Mouse (Mus musculus): ENCODE measurements around the gene 1810049J17Rik. TPM values are rescaled to one million over a fixed set of nuclear protein-coding genes. Genes with fewer than 3 reads are reported as not detected.
"Not testable (repeated sequence)": the region's sequence is repeated elsewhere in the genome, so short reads cannot be mapped to it uniquely, and the experiment has no call there.

1810049J17Rik gene
- total RNA-seq (2015) (not detected in 2 replicates), total RNA-seq (2017) (not detected in 2 replicates)

DNA sequence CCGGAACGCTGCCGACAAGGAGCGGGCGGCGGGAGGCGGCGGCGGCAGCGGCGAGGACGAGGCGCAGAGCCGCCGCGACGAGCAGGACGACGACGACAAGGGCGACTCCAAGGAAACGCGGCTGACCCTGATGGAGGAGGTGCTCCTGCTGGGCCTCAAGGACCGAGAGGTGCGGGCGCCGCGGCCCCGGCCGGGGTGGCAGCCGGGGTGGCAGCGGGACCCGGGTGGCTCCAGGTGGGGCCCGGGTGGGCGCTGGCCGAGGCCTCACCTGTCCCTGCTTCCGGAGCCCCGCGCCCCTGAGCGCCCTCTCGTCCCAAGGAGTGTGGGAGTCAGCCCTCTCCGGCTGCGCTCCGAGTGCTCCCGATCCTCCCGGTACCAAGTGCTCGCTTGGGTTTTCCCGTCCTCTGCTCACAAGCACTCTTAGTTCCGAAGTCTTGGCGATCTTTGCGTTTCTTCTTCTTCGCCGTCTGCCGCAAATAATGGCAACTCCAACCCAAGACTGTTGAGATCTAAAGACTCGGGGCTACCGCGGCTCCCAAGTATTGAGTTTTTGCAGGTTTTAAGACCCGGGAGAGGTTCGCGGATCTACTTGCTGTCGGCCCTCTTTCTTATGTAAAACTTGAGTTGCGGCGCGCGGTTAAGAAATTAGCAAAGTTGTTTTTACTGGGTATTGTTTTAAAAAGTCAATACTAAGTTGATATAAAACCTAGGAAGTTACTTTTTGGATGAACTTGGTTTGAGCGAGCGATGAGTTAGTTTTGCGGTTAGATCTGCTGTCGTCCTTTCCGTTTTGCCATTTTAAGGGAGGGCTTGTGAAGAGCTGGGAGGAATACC lies at the start of gene 1810049J17Rik:
Gene 1810049J17Rik (minus strand): TSS at position 112 of the 834 bp plus-strand sequence.
- peak; percentile 20 for ATAC-seq (ENCODE audit: poor library complexity, severe bottlenecking)

DNA sequence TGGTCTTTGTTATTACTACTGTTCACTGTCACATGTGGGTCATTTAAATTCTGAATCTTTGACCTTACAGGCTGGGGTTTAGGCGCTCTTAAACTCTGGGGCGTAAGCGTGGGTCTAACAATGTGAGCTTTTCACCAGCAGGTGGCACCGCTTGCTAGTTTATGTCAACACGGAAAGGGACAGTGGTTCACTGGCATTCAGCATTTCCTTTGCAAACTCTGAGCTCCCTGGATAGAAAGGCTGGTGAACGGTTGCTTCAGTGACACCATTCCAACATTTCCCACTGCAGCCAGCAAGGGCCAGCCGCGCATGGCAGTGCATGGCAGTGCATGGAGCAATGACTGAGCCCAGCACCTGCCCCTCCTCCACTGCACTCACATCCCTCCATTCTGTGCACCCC lies 49.5 kb upstream of the 1810049J17Rik start:
- ATAC-seq (ENCODE audit: poor library complexity, severe bottlenecking): peak; percentile 63

DNA sequence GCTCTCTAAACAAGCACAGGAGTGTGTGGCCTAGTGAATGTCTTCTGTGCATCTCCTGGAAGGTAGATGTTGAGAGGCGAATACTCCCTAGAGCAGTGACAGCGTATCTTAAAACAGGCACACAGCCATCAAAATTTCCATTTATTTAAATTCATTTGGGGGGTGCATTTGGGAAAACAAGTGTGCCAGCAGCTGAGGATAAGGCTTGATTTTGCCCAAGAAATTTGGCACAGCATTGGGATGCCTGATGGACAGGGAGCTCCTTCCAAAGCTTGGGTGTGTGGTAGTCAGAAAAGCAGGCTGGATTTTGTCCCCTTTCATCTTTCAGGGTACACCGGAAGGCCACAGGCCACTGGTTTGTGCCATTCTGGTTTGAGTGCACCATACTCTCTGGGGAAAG lies 48.4 kb upstream of the 1810049J17Rik start:
- ATAC-seq (ENCODE audit: poor library complexity, severe bottlenecking): no peak

DNA sequence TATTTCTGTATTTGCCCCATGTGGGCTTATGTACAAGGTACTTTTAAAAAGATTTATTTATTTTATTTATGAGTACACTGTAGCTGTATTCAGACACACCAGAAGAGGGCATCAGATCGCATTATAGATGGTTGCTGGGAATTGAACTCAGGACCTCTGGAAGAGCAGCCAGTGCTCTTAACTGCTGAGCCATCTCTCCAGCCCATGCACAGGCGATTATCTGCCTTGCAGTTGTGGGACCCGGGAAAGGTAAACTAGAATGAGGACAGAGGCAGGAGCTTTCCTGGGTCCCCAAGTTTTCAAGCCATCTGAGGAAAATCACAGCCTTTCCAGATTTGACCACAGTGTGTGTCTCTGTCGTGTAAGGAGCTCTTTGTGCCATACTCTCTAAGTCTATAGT lies 47.2 kb upstream of the 1810049J17Rik start:
- ATAC-seq (ENCODE audit: poor library complexity, severe bottlenecking): no peak

DNA sequence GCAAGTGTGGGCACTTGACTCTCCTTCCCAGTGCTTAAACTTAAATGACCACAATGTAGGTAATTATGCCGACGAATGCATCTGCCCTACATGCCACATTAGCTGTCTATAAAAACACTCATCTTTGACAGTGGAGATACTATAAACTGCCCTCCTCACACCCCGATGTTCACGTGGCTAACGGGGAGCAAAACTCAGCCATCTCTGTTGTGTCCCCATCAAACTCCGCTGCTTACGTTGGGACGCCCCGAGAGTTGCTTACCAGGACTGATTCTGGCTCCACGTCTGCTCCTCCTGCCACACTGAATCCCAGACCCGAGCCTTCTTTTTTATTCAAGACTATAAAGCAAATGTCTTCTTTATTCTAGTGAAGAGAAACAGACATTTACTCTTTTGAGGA lies 46.7 kb upstream of the 1810049J17Rik start:
- ATAC-seq (ENCODE audit: poor library complexity, severe bottlenecking): no peak

DNA sequence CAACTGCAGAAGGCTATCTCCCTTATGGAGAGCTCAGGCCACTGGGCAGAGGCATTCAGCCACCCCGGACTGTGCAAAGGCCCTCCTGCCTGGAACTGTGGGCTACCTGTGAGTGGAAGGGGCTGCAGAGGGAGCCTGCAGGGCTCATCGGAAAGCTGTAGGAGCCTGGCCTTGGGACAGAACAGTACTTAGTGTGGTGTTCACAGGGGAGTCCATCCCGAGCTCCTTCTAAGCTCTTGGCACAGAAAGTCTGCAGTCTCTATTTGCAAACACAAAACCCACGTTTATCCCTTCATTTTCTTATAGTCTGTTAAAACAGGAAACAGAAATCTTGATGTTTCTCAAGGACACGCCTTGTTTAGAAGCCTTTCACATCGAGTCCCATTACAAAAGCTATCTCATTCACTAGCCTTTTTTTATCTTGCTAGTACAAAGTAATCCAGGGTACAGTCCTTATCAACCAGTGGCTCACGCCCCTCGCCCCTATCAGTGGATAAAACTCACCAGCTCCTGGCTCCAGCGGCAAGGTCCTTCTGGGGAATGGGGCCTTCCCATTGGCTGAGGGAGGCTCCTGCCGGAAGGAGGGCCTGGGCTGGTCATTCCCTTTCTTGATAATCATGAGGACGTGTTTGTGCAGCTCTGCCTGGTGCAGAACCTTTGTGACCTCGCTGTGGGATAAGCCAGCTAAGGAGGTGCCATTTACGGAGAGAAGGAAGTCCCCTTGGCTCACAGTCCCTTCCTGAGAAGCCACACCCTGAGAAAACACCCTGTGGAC lies 45.8 kb upstream of the 1810049J17Rik start:
- 0 out of 2 replicates have a peak, but pooled peaks have one; percentile 11 for ATAC-seq (ENCODE audit: poor library complexity, severe bottlenecking)

DNA sequence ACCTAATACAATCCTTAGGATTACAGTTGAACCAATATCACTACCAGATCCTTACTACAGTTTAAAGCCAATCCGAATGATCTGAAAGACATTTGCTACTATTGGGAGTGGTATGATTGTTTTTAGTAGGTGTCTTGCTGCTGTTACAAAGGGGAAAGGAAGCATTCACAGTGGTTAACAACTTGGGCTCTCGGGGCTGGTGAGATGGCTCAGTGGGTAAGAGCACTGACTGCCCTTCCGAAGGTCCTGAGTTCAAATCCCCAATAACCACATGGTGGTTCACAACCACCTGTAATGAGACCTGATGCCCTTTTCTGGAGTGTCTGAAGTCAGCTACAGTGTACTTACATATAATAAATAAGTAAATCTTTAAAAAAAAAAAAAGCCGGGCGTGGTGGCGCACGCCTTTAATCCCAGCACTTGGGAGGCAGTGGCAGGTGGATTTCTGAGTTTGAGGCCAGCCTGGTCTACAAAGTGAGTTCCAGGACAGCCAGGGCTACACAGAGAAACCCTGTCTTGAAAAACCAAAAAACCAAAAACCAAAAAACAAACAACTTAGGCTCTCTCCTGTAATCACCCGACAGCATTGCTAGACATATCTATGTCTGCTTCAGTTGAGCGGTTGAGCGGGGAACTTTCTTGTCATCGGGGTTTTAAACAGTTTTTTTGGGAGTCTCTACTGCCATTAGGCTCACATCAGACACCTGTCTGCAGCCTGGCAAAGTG lies 45.0 kb upstream of the 1810049J17Rik start:
- not testable (repeated sequence) for ATAC-seq (ENCODE audit: poor library complexity, severe bottlenecking)

DNA sequence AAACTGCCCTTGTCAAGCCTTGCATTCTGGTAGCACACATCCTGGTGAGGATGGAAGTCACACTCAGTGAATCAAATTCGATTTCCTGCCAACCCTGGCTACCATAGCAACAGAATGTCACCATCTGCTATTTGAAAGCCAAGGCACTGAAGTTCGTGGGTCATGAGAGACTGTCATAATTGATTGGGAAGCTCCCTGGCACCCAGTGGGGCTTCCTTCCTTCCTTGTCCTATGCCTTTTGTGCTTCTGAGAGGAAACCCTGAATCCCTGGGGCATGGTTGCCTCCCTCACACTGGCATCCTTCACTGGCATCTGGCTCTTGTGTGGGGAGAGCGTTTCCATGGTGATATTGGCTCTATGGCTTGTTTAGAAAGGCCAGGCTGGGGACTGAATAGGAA lies 44.4 kb upstream of the 1810049J17Rik start:
- no peak for ATAC-seq (ENCODE audit: poor library complexity, severe bottlenecking)

DNA sequence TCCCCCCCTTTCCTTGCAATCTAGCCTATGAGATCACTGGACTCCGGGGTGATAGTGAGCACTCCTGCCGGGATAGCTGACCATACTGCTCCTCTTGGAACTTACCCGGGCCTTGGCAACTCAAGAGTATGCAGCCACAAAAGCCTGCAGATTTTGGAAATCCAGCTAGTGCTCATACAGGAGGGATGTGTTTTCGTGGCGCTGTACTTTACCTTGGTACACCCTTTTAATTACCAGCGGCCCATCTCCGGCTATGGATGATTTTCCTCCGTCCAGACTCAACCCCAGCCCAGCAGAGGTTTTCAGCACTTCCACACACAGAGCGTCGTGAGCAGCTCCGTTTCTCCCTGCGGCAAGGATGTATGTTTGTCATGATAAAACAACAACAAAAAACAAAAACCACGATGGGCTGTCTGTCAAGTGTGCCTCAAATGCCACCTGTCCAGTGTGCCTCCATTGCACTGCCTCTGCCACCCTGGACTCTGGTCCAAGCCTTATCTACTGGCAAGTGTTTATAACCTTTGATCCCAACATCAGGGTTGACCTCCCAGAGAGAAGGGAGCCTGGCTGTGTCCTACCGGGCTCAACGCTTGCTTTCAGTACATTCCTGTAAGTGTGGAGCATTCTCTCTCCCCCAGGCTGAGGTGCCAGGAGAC lies 43.8 kb upstream of the 1810049J17Rik start:
- no peak for ATAC-seq (ENCODE audit: poor library complexity, severe bottlenecking)

DNA sequence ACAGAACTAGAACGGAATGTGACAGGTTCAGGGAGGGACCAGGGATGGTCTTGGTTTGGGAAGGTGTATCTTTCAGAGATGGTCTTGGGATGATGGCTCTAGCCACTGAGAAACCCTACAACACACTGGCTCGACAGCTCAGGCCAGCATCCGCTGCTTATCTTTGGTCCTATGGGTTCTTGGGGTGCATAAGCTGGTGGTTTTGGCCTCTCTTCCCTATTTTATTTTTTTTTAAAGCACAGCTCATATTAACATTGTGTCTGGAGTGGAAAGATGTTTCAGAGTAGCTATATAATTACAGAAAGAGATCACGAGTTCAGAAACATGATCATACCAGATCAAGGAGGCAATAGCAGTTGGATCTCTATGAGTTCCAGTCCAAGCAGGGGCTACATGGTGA lies 42.4 kb upstream of the 1810049J17Rik start:
- ATAC-seq (ENCODE audit: poor library complexity, severe bottlenecking): no peak

DNA sequence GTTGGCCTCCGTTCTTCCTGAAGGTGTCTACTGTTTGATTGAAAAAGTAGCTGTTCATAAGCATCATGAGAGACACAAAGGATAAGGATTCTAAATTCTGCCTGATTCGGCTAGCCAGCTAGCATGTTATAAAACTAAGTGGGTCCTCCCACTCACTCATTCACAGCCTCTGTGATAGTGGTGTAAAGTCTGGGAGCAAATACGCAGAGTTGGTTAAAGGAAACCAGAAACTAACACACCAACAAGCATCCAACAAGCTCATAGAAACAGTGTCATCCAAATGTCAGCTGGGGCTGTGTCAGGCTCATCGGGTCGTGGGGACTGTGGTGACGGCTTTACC lies 41.0 kb upstream of the 1810049J17Rik start:
- ATAC-seq (ENCODE audit: poor library complexity, severe bottlenecking): no peak

DNA sequence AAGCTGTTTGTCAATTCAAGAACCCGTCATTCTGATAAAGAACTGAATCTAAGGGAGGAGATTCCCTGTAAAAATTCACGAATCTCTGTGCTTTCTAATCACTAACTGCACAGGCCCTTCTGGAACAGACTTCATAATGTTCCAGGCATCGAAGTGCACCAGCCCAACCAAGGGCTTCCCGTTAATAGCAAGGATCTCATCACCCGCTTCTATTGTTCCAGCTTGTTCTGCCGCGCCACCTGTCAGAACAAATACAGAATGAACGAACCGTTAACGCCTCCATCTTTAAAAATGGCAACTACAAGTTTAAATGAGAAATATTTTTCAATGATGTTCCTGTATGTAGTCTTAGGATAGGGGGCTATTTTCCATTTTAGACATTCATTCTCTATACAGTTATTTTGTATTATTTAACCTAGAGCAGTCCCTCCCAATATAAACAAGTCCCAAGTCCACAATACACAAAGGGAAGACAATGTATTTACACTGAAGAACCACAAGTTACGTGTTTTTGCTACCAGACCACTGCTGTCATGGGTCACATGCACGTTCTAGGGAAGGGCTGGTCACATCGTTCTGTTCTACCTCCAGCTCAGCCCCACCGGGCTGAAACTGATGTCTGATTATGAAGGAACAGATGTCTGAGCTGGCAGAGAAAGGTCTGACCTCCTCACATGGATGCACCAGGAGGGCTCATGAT lies 40.5 kb upstream of the 1810049J17Rik start:
- no peak for ATAC-seq (ENCODE audit: poor library complexity, severe bottlenecking)

DNA sequence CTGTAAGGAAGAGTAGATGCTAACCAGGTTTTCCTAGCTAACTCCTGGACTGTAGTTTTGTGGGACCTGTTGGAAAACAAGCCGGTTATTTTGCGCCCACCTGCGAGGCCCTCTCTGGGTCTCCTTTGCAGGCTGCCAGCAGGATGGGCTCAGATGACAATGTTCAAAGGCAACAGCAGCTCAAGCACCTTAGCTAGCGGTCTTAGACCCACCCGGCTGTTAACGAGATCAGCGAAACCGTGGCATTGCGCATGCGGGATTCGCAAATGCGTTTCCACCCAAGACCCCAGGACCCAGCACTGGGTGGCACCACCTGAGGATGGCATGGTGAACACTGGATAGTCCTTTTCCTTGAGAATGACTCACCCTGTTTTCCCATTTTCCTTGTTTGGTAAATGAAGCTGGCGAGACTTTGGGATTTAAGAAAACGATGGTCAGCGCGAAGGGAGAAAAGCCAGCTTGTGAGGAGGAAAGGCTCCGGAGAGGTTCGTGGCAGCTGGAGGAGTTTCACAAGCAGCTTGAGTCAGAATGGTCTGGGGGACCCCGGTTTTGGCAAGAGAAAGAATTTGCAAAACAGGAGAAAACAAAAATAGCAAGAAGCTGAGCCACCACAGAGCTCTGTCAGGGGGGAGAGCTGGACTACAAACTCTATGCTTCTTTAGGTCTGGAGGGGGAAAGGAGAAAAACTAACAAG lies 39.0 kb upstream of the 1810049J17Rik start:
- ATAC-seq (ENCODE audit: poor library complexity, severe bottlenecking): no peak

DNA sequence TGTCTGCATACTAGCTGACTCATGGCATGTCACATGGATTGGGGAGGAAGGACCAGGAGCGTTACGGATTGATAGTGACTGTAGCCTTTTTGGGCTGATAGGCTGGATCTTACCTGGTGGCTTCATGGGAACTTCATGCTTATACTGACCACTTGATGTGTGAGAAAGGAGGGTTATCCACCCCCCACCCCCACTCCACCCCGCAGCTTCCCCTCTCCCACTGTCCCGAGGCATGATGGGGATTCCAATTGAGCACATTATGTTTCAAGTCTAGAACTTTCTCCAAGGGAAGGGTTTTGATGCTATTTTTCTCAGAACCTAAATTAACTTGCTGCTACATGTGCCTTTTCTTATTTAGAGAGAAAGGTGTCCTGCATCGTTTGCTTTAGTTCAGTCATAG lies 36.7 kb upstream of the 1810049J17Rik start:
- no peak for ATAC-seq (ENCODE audit: poor library complexity, severe bottlenecking)

DNA sequence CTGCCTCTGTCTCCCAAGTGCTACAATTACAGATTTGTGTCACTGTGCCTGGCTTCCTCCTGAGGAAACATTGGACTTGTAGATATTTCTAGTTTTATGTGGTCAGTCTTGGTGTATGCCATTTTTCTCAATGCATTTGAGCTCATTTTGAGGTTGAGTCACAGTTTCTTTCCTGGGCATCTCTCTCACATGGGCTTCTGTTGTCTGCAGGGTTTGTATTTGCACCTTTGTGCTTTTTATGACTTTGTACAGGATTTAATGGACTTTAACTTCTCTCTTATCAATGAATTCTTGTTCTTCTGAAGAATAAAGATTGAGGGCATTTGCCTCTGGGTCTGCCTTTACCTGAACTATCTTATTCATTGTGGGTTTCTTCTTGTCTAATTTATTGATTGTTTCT lies 35.8 kb upstream of the 1810049J17Rik start:
- no peak for ATAC-seq (ENCODE audit: poor library complexity, severe bottlenecking)

DNA sequence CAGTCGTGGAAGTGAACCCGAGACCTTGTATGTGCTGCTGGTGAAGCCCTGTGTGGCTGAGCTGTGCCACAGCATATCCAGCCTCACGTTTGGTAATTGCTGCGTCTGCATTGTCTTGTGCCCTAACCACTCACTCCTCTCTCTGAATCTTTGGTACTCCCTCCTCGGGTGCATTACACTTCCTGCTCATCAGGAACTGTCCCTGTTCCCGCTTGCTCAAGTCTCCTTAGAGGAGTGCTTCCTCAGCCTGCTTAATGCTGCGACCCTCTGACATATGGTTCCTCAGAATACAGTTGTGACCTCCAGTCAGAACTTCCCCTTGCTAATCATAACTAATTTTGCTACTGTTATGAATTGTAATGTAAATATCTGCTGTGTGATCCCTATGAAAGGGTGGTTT lies 34.2 kb upstream of the 1810049J17Rik start:
- no peak for ATAC-seq (ENCODE audit: poor library complexity, severe bottlenecking)

DNA sequence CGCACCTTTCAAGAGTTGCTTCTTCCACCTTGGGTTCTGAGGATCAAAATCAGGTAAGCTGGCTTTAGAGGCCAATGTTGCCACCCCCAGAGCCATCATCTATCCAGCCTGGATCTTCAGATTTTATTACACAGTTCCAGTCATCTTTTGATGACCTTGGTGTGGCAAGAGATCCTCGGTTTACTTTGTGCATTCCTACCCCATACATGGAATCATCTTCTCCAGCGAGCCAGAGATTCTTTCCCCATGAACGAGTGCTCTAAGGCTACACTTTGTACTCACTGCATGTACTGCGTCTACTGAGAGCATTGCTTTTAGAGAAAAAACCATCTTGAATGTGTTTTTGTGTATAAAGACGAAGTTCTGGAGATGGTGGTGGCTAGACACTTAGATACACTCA lies 33.6 kb upstream of the 1810049J17Rik start:
- no peak for ATAC-seq (ENCODE audit: poor library complexity, severe bottlenecking)

DNA sequence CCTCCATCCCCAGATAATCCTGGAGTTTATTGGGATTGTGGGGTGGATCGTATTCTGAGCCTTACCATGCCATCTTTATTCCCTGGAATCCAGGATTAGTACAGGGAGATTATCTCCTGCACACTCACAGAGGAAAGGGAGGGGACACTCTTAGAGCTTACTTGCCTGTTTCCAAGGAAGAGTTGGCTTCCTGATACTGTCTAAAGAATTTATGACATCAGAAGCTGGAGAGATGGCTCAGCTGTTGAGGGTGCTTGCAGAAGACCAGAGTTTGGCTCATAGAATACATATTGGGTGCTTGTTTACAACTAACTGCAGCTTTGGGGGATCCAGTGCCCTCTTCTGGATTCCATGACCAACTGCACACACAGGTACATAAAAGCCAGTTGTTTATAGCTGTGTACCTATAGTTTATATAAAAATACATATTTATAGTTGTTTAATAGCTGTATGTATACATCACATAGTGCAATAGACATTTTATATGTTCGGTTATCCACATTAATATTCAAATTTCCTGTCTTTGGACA lies 32.6 kb upstream of the 1810049J17Rik start:
- no peak for ATAC-seq (ENCODE audit: poor library complexity, severe bottlenecking)

DNA sequence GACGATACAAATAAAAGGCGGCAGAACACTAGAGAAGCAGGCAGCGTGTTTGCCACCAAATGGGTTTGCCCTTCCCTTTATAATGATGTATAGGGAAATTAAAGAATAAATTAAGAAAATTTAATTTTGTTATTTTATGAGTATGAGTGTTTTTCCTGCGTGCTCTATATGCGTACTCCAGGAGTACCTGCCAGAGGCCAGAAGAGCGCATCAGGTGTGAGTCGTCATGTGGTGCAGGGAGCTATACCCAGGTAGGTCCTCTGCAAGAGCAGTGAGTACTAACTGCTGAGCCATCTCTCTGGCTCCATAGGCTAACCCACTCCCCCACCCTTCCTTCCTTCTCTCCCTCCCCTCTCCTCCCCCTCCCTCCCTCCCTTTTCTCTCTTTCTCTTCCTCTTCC lies 29.8 kb upstream of the 1810049J17Rik start:
- no peak for ATAC-seq (ENCODE audit: poor library complexity, severe bottlenecking)
